Mouse (Mus musculus) liver, adult 2 months (tissue): ENCODE measurements around the gene Scnn1b. TPM values are rescaled to one million over a fixed set of nuclear protein-coding genes. Genes with fewer than 3 reads are reported as not detected.

Source experiments
- DNase-seq: peaks from one replicate; pipeline ENCODE4 v3.0.0-alpha.2; 2011; ENCODE audit warnings: low read depth, low spot score; ENCODE audit errors: extremely low read depth
- H3K27ac ChIP-seq: fragments of 200-500 bp; replicated peaks from 2 replicates; pipeline ENCODE4 v1.5.1; 2012; ENCODE audit warnings: low read depth, mild to moderate bottlenecking, control low read depth, inconsistent platforms, low read length; ENCODE audit not compliant: insufficient read depth
- H3K27me3 ChIP-seq: fragments of 200-500 bp; 2 replicates; pipeline ENCODE4 v1.6.1; 2012; ENCODE audit warnings: mild to moderate bottlenecking, moderate library complexity, low read length, inconsistent platforms; ENCODE audit not compliant: control insufficient read depth, insufficient read depth
- H3K36me3 ChIP-seq: fragments of 200-500 bp; 2 replicates; pipeline ENCODE4 v1.6.1; 2012; ENCODE audit warnings: low read length, inconsistent platforms; ENCODE audit not compliant: control insufficient read depth, insufficient read depth
- H3K4me1 ChIP-seq: fragments of 200-500 bp; 2 replicates; pipeline ENCODE4 v1.6.1; 2011; ENCODE audit warnings: low read length; ENCODE audit not compliant: control insufficient read depth, insufficient read depth
- H3K4me3 ChIP-seq: fragments of 200-500 bp; 2 replicates; pipeline ENCODE4 v1.5.1; 2011; ENCODE audit warnings: low read depth, mild to moderate bottlenecking, control low read depth, low read length, moderate library complexity; ENCODE audit not compliant: insufficient read depth
- H3K79me2 ChIP-seq: fragments of 200-500 bp; 2 replicates; pipeline ENCODE4 v1.6.1; 2012; ENCODE audit warnings: inconsistent platforms, mild to moderate bottlenecking, low read length, moderate library complexity; ENCODE audit not compliant: control insufficient read depth, insufficient read depth
- H3K9ac ChIP-seq: fragments of 200-500 bp; 2 replicates; pipeline ENCODE4 v1.6.1; 2012; ENCODE audit warnings: low read depth, mild to moderate bottlenecking, control low read depth, inconsistent platforms, low read length
- CTCF ChIP-seq: fragments of 200-500 bp; IDR thresholded peaks from 2 replicates; pipeline ENCODE4 v1.5.1; 2011; ENCODE audit warnings: low read depth, low read length, control low read depth
- POLR2A ChIP-seq: fragments of 200-500 bp; IDR thresholded peaks from 2 replicates; pipeline ENCODE4 v1.6.1; 2011; ENCODE audit warnings: low read length, control low read depth; ENCODE audit not compliant: insufficient read depth; ENCODE audit errors: extremely low read depth
- WGBS: fragments of 180-500 bp; shearing (Covaris S2); methylation state at CpG from one replicate; pipeline ENCODE4 v1.1.7; 2018; 5-methylcytosine and 5-hydroxymethylcytosine counted together
- polyA plus RNA-seq: library from polyadenylated mRNA; depleted of rRNA; stranded (reverse); fragments of >200 nt; gene quantifications from 2 replicates; pipeline ENCODE4 v1.2.3, GENCODE M21; 2012; rRNA removed
- total RNA-seq: library from RNA; depleted of rRNA; stranded (reverse); fragments of >200 nt; gene quantifications from 2 replicates; pipeline ENCODE4 v1.2.3, GENCODE M21; 2014; rRNA removed

The Scnn1b gene
- total and polyA plus RNA-seq, 2 experiments: not detected

- no peaks in the 10 kb centered on the region for H3K27me3 ChIP-seq
- H3K36me3 ChIP-seq: peaks cover 14% of the 10 kb centered on the region
- H3K79me2 ChIP-seq: no peaks in the 10 kb centered on the region
- WGBS: 76% methylated on average over 3 of the region's 3 CpGs
- DNase-seq: no peak
- no peak for TF ChIP-seq POLR2A
- TF ChIP-seq CTCF: no peak
- H3K4me3 ChIP-seq: no peak overlapping the region
- H3K4me1 ChIP-seq: no peaks in the 10 kb centered on the region
- H3K27ac ChIP-seq: no peak overlapping the region
- H3K9ac ChIP-seq: no peak overlapping the region
These were observed 97.7 kb downstream of the Scnn1b start for GRCm38 (mm10) chr7:121962571-121962959.

GRCm38 (mm10) chr7:121963883-121964398 lies 99.1 kb downstream of the Scnn1b start:
- H3K4me1 ChIP-seq: no peaks in the 10 kb centered on the region
- 78% methylated on average over 6 of the region's 6 CpGs for WGBS
- no peaks in the 10 kb centered on the region for H3K79me2 ChIP-seq
- no peak overlapping the region for H3K27ac ChIP-seq
- H3K36me3 ChIP-seq: peaks cover 19% of the 10 kb centered on the region; the same call in 1 of the 2 replicates
- H3K4me3 ChIP-seq: no peak overlapping the region
- TF ChIP-seq POLR2A (no peak), CTCF (0 out of 2 replicates have a peak, but pooled peaks have one; percentile 15)
- H3K27me3 ChIP-seq: no peaks in the 10 kb centered on the region
- H3K9ac ChIP-seq: no peak overlapping the region
- peak; percentile 37 for DNase-seq

GRCm38 (mm10) chr7:121966169-121966568 lies 101.3 kb downstream of the Scnn1b start:
- Histone ChIP-seq H3K27me3 (no peaks in the 10 kb centered on the region), H3K4me3 (no peak overlapping the region), H3K27ac (no peak overlapping the region), H3K79me2 (no peaks in the 10 kb centered on the region), H3K36me3 (peaks cover 29% of the 10 kb centered on the region), H3K4me1 (no peaks in the 10 kb centered on the region), H3K9ac (no peak overlapping the region)
- TF ChIP-seq CTCF: no peak
- TF ChIP-seq POLR2A: no peak
- 86% methylated on average over 7 of the region's 7 CpGs for WGBS
- DNase-seq: no peak

Other genes with a start within 250 kb of the Scnn1b start
- 4.5 and 5.7 TPM in 2 replicates for gene Usp31, start 157.8 kb upstream of the Scnn1b start, total RNA-seq
- 1.4 and 2.5 TPM in 2 replicates for gene Usp31, start 157.8 kb upstream of the Scnn1b start, polyA plus RNA-seq
- not detected in 2 replicates for gene Scnn1g, start 130.6 kb upstream of the Scnn1b start, total RNA-seq
- not detected in 2 replicates for gene Scnn1g, start 130.6 kb upstream of the Scnn1b start, polyA plus RNA-seq
- 15.4 and 17.8 TPM in 2 replicates for gene Cog7, start 116.7 kb downstream of the Scnn1b start, total RNA-seq
- 15.6 and 17.6 TPM in 2 replicates for gene Cog7, start 116.7 kb downstream of the Scnn1b start, polyA plus RNA-seq
- gene Gga2, start 156.2 kb downstream of the Scnn1b start, total RNA-seq: 6.8 and 7.7 TPM in 2 replicates
- 13.5 and 15.5 TPM in 2 replicates for gene Gga2, start 156.2 kb downstream of the Scnn1b start, polyA plus RNA-seq
- gene Ubfd1, start 202.1 kb downstream of the Scnn1b start, total RNA-seq: 15.2 and 21.0 TPM in 2 replicates
- gene Ubfd1, start 202.1 kb downstream of the Scnn1b start, polyA plus RNA-seq: 14.4 and 15.8 TPM in 2 replicates
- 9.8 and 13.0 TPM in 2 replicates for gene Ears2, start 202.2 kb downstream of the Scnn1b start, total RNA-seq
- 13.3 and 15.2 TPM in 2 replicates for gene Ears2, start 202.2 kb downstream of the Scnn1b start, polyA plus RNA-seq
- gene Ndufab1, start 236.8 kb downstream of the Scnn1b start, total RNA-seq: 72.3 and 84.0 TPM in 2 replicates
- 379 and 468 TPM in 2 replicates for gene Ndufab1, start 236.8 kb downstream of the Scnn1b start, polyA plus RNA-seq